In genomic region chr2:11663961-11664360, GRCm38 (mm10) we compare ENCODE assay signal across 8 mouse cellular contexts. TPM values are rescaled to one million over a fixed set of nuclear protein-coding genes. Genes with fewer than 3 reads are reported as not detected.
A peak's percentile ranks its signal among the peaks of the same experiment; 100 is the strongest.
DNase-seq lines count a peak whose midpoint lies in the region; ATAC-seq and TF ChIP-seq lines count a peak whose summit lies in the region.

No protein-coding gene starts in this region.

- DNase-seq in MEL (ENCODE audit: low read depth, low spot score), result peak; percentile 91
- DNase-seq in cerebellum, adult 2 months, result peak; percentile 62 to 68
- peak; percentile 61 for DNase-seq in forelimb bud, embryonic 11.5 days (ENCODE audit: low read depth, low spot score)
- peak; percentile 76 to 86 for DNase-seq in layer of hippocampus, adult 8-10 months (ENCODE audit: low spot score in 2 of 2)
- peak; percentile 90 for DNase-seq in lung, embryonic 14.5 days
- DNase-seq in thymus, adult 18-20 months, result peak; percentile 75 to 85

- H3K27ac ChIP-seq in MEL (ENCODE audit: control insufficient read depth, low read depth, low read length), result no peak overlapping the region
- no peak overlapping the region for H3K27ac ChIP-seq in cerebellum, adult 2 months (ENCODE audit: insufficient read depth, low read length)
- H3K27ac ChIP-seq in lung, embryonic 14.5 days (ENCODE audit: low read depth), result no peak overlapping the region
- H3K27ac ChIP-seq in olfactory bulb, adult 2 months (ENCODE audit: insufficient read depth, low read depth, low read length), result no peak overlapping the region

- no peak for TF ChIP-seq EP300 in MEL (IDR thresholded peaks at IDR 0.05; ENCODE audit: low read depth in 1 of 2, low read length in 2 of 2)

- H3K36me3 ChIP-seq in MEL (ENCODE audit: control insufficient read depth in 1 of 2, insufficient read depth in 2 of 2, low read length in 2 of 2), result no peaks in the 10 kb centered on the region
- H3K36me3 ChIP-seq in lung, embryonic 14.5 days (ENCODE audit: insufficient read depth), result no peaks in the 10 kb centered on the region

- no peaks in the 10 kb centered on the region for H3K79me2 ChIP-seq in MEL (ENCODE audit: control insufficient read depth, insufficient read depth, low read length, poor library complexity)

- 3% methylated on average over 10 of the region's 10 CpGs for WGBS in cerebellum, adult 2 months
- WGBS in lung, embryonic 14.5 days, result 2% methylated on average over 10 of the region's 10 CpGs
- 2% methylated on average over 10 of the region's 10 CpGs for WGBS in olfactory bulb, adult 2 months

- TF ChIP-seq POLR2A in MEL (IDR thresholded peaks at IDR 0.05; ENCODE audit: control insufficient read depth in 1 of 2, insufficient read depth in 1 of 2, low read depth in 1 of 2, low read length in 2 of 2, poor library complexity in 1 of 2), result no peak
- TF ChIP-seq POLR2A in cerebellum, adult 2 months (IDR thresholded peaks at IDR 0.05; ENCODE audit: borderline replicate concordance, insufficient read depth, low read length), result no peak
- no peak for TF ChIP-seq POLR2A in olfactory bulb, adult 2 months (IDR thresholded peaks at IDR 0.05; ENCODE audit: insufficient read depth, low read depth, low read length)

- H3K4me2 ChIP-seq in lung, embryonic 14.5 days, result peak overlapping the region; percentile 42

- no peaks in the 10 kb centered on the region for H3K9me3 ChIP-seq in MEL (replicated peaks; ENCODE audit: insufficient read depth, low read length)
- no peaks in the 10 kb centered on the region for H3K9me3 ChIP-seq in lung, embryonic 14.5 days (ENCODE audit: low read depth, low read length)

- H3K4me1 ChIP-seq in MEL (ENCODE audit: control insufficient read depth in 1 of 2, insufficient read depth in 2 of 2, low read length in 2 of 2), result peaks cover 0 to 6% of the 10 kb centered on the region in 2 experiments; a peak in 1 of 4 replicates
- no peaks in the 10 kb centered on the region for H3K4me1 ChIP-seq in cerebellum, adult 2 months (ENCODE audit: control insufficient read depth, insufficient read depth, low read length)
- no peaks in the 10 kb centered on the region for H3K4me1 ChIP-seq in lung, embryonic 14.5 days (ENCODE audit: insufficient read depth)
- H3K4me1 ChIP-seq in olfactory bulb, adult 2 months (ENCODE audit: control insufficient read depth, insufficient read depth, low read length), result no peaks in the 10 kb centered on the region; the same call in 1 of the 2 replicates

- H3K9ac ChIP-seq in MEL (ENCODE audit: control insufficient read depth, low read depth, low read length, poor library complexity, severe bottlenecking), result no peak overlapping the region
- H3K9ac ChIP-seq in lung, embryonic 14.5 days, result no peak overlapping the region

- TF ChIP-seq RAD21 in MEL (IDR thresholded peaks at IDR 0.05; ENCODE audit: low read depth, low read length), result peak; percentile 60

- H3K4me3 ChIP-seq in MEL (ENCODE audit: control insufficient read depth in 1 of 2, insufficient read depth in 1 of 2, low read depth in 2 of 2, low read length in 2 of 2), result peak overlapping the region; percentile 17 to 22; a peak in 3 of 4 replicates
- H3K4me3 ChIP-seq in cerebellum, adult 2 months (replicated peaks; ENCODE audit: insufficient read depth, low read depth, low read length), result peak overlapping the region; percentile 22
- no peak overlapping the region for H3K4me3 ChIP-seq in lung, embryonic 14.5 days (ENCODE audit: low read depth, low read length)
- H3K4me3 ChIP-seq in olfactory bulb, adult 2 months (ENCODE audit: insufficient read depth, low read depth, low read length), result no peak overlapping the region

- peak; percentile 83 to 98 (median 86) for TF ChIP-seq CTCF in MEL (IDR thresholded peaks at IDR 0.05 in 2 of 3, conservative IDR thresholded peaks at IDR 0.05 in 1 of 3; ENCODE audit: control insufficient read depth in 1 of 3, insufficient read depth in 1 of 3, low read depth in 2 of 3, low read length in 3 of 3, poor library complexity in 1 of 3, severe bottlenecking in 1 of 3)
- TF ChIP-seq CTCF in cerebellum, adult 2 months (IDR thresholded peaks at IDR 0.05; ENCODE audit: borderline replicate concordance, insufficient read depth, low read depth, low read length), result peak; percentile 74; the same call in 1 of the 2 replicates
- peak; percentile 88 for TF ChIP-seq CTCF in lung, embryonic 14.5 days (IDR thresholded peaks at IDR 0.05; ENCODE audit: low read depth)
- TF ChIP-seq CTCF in olfactory bulb, adult 2 months (IDR thresholded peaks at IDR 0.05; ENCODE audit: insufficient read depth, low read depth, low read length), result peak; percentile 57

- peak; percentile 98 to 99 for ATAC-seq in hematopoietic stem cell, adult 5-6 weeks (replicated peaks in 1 of 2; ENCODE audit: insufficient read depth in 1 of 2, low FRiP score in 2 of 2, low TSS enrichment in 1 of 2, low read depth in 1 of 2, poor library complexity in 2 of 2, severe bottlenecking in 2 of 2)
- peak; percentile 91 for ATAC-seq in lung, embryonic 14.5 days (ENCODE audit: insufficient read depth)

- no peaks in the 10 kb centered on the region; a peak in 1 of 4 replicates for H3K27me3 ChIP-seq in MEL (ENCODE audit: control insufficient read depth in 1 of 2, insufficient read depth in 2 of 2, low read length in 2 of 2)
- no peaks in the 10 kb centered on the region for H3K27me3 ChIP-seq in cerebellum, adult 2 months (ENCODE audit: control insufficient read depth, insufficient read depth, low read length)
- H3K27me3 ChIP-seq in lung, embryonic 14.5 days (ENCODE audit: insufficient read depth, low read length), result no peaks in the 10 kb centered on the region

TF ChIP-seq in MEL, 35 proteins besides CTCF, POLR2A, EP300 and RAD21:
- 0 out of 2 replicates have a peak, but pooled peaks have one; percentile 14 for TF ChIP-seq TBP (IDR thresholded peaks at IDR 0.05; ENCODE audit: low read depth, low read length)
- no peak for TF ChIP-seq HCFC1 (IDR thresholded peaks at IDR 0.05; ENCODE audit: low read depth, low read length)
- 0 out of 2 replicates have a peak, but pooled peaks have one; percentile 26 for TF ChIP-seq ZC3H11A (IDR thresholded peaks at IDR 0.05; ENCODE audit: low read depth, low read length)
- no peak for TF ChIP-seq ZKSCAN1 (IDR thresholded peaks at IDR 0.05; ENCODE audit: low read depth, low read length)
- no peak for TF ChIP-seq USF2 (IDR thresholded peaks at IDR 0.05; ENCODE audit: borderline replicate concordance in 1 of 2, insufficient read depth in 1 of 2, low read depth in 1 of 2, low read length in 2 of 2)
- TF ChIP-seq UBTF (IDR thresholded peaks at IDR 0.05; ENCODE audit: borderline replicate concordance, insufficient read depth, low read depth, low read length), result no peak
- TF ChIP-seq ETS1 (IDR thresholded peaks at IDR 0.05; ENCODE audit: low read depth, low read length), result 0 out of 2 replicates have a peak, but pooled peaks have one; percentile 11
- no peak for TF ChIP-seq NRF1 (IDR thresholded peaks at IDR 0.05; ENCODE audit: insufficient read depth, low read depth, low read length, poor library complexity, severe bottlenecking)
- TF ChIP-seq NELFE (IDR thresholded peaks at IDR 0.05; ENCODE audit: low read depth, low read length), result no peak
- TF ChIP-seq JUND (IDR thresholded peaks at IDR 0.05; ENCODE audit: low read depth, low read length), result no peak
- TF ChIP-seq TCF12 (IDR thresholded peaks at IDR 0.05; ENCODE audit: low read depth, low read length), result no peak
- TF ChIP-seq SIN3A (IDR thresholded peaks at IDR 0.05; ENCODE audit: low read length), result 0 out of 2 replicates have a peak, but pooled peaks have one; percentile 22
- TF ChIP-seq MAFK (IDR thresholded peaks at IDR 0.05; ENCODE audit: borderline replicate concordance, low read depth, low read length), result no peak
- TF ChIP-seq POLR2AphosphoS5 (IDR thresholded peaks at IDR 0.05; ENCODE audit: borderline replicate concordance, low read depth, low read length), result no peak
- TF ChIP-seq SMC3 (IDR thresholded peaks at IDR 0.05; ENCODE audit: low read depth, low read length), result peak; percentile 74
- no peak for TF ChIP-seq ZMIZ1 (IDR thresholded peaks at IDR 0.05; ENCODE audit: low read depth, low read length)
- no peak for TF ChIP-seq RCOR1 (IDR thresholded peaks at IDR 0.05; ENCODE audit: low read depth, low read length)
- no peak for TF ChIP-seq MYC (IDR thresholded peaks at IDR 0.05; ENCODE audit: low read depth, low read length)

RNA-seq across cellular contexts. Expression of gene Il2ra, which starts 21.4 kb away (rescaled TPM):
- total RNA-seq in MEL (2012; rRNA removed), result not detected in 2 replicates
- polyA plus RNA-seq in MEL (2012; ENCODE audit: insufficient read depth in 1 of 2, insufficient read length in 2 of 2, low read depth in 1 of 2, low replicate concordance in 2 of 2, missing spikeins in 1 of 2), result not detected
- 0.22 and 0.28 TPM in 2 replicates for polyA plus RNA-seq in cerebellum, adult 2 months (2012; rRNA removed)
- total RNA-seq in hematopoietic stem cell, adult 5-6 weeks (2017), result 5.3 TPM in 1 of 2 replicates, not detected in the other
- total RNA-seq in layer of hippocampus, adult 8-10 months (2022), result under 1 TPM in 3 of 4 experiments, not detected in 1; 0.08 to 0.13 (median 0.09) TPM
- not detected in 2 replicates for polyA plus RNA-seq in lung, embryonic 14.5 days (2014; fragmentation: Nextera tagmentation; extraction: Ambion mirVana)
- polyA plus RNA-seq in olfactory bulb, adult 2 months (2012; ENCODE audit: insufficient read depth, insufficient read length, low replicate concordance, missing spikeins), result not detected in 2 replicates

RNA-seq across cellular contexts. Expression of gene Gm17490, which starts 37.9 kb away (rescaled TPM):
- not detected in 2 replicates for total RNA-seq in MEL (2012; rRNA removed)
- not detected for polyA plus RNA-seq in MEL (2012; ENCODE audit: insufficient read depth in 1 of 2, insufficient read length in 2 of 2, low read depth in 1 of 2, low replicate concordance in 2 of 2, missing spikeins in 1 of 2)
- polyA plus RNA-seq in cerebellum, adult 2 months (2012; rRNA removed), result not detected in 2 replicates
- not detected in 2 replicates for total RNA-seq in hematopoietic stem cell, adult 5-6 weeks (2017)
- total RNA-seq in layer of hippocampus, adult 8-10 months (2022), result not detected
- polyA plus RNA-seq in lung, embryonic 14.5 days (2014; fragmentation: Nextera tagmentation; extraction: Ambion mirVana), result not detected in 2 replicates
- polyA plus RNA-seq in olfactory bulb, adult 2 months (2012; ENCODE audit: insufficient read depth, insufficient read length, low replicate concordance, missing spikeins), result not detected in 2 replicates

RNA-seq across cellular contexts. Expression of gene Il15ra, which starts 41.1 kb away (rescaled TPM):
- 0.10 and 0.50 TPM in 2 replicates for total RNA-seq in MEL (2012; rRNA removed)
- polyA plus RNA-seq in MEL (2012; ENCODE audit: insufficient read depth in 1 of 2, insufficient read length in 2 of 2, low read depth in 1 of 2, low replicate concordance in 2 of 2, missing spikeins in 1 of 2), result under 1 TPM in 1 of 2 experiments, not detected in 1; 0.95 TPM
- 11.1 and 16.5 TPM in 2 replicates for polyA plus RNA-seq in cerebellum, adult 2 months (2012; rRNA removed)
- 21.8 and 22.4 TPM in 2 replicates for total RNA-seq in hematopoietic stem cell, adult 5-6 weeks (2017)
- 10 to 100 TPM in 2 of 4 experiments, 1 to 10 TPM in 2; 7.1 to 14.0 (median 10.0) TPM for total RNA-seq in layer of hippocampus, adult 8-10 months (2022)
- polyA plus RNA-seq in lung, embryonic 14.5 days (2014; fragmentation: Nextera tagmentation; extraction: Ambion mirVana), result 1.6 and 2.2 TPM in 2 replicates
- polyA plus RNA-seq in olfactory bulb, adult 2 months (2012; ENCODE audit: insufficient read depth, insufficient read length, low replicate concordance, missing spikeins), result not detected in 2 replicates

Comparison
In these comparisons a context has a peak if more than half of its experiments do, and no peak if none do; other contexts are left out.
1. H3K4me3 ChIP-seq: peak in MEL (2 of 2) and cerebellum, adult 2 months (single experiment); none in lung, embryonic 14.5 days (single experiment) and olfactory bulb, adult 2 months (single experiment).
2. Peak in every context shown above with its lines, with median percentiles within 50 percentile points of each other: DNase-seq and CTCF ChIP-seq.